Mouse (Mus musculus) midbrain, embryonic 10.5 days (tissue): Measurements from ENCODE around the gene Sh3bgr. TPM values are rescaled to one million over a fixed set of nuclear protein-coding genes. Genes with fewer than 3 reads are reported as not detected.

Experiments used
- DNase-seq: peaks from one replicate; pipeline ENCODE4 v3.0.0-alpha.2; 2017; ENCODE audit warnings: low spot score
- H3K27ac ChIP-seq: fragments of 300-500 bp; sonication (generic); replicated peaks from 2 replicates; pipeline ENCODE4 v1.5.1; 2016; ENCODE audit warnings: mild to moderate bottlenecking
- H3K27me3 ChIP-seq: fragments of 300-500 bp; sonication (generic); 2 replicates; pipeline ENCODE4 v1.6.1; 2016; ENCODE audit warnings: low read depth, mild to moderate bottlenecking; ENCODE audit not compliant: poor library complexity, severe bottlenecking
- H3K36me3 ChIP-seq: fragments of 300-500 bp; sonication (generic); 2 replicates; pipeline ENCODE4 v1.6.1; 2016; ENCODE audit warnings: mild to moderate bottlenecking, moderate library complexity
- H3K4me1 ChIP-seq: fragments of 300-500 bp; sonication (generic); 2 replicates; pipeline ENCODE4 v1.6.1; 2016
- H3K4me3 ChIP-seq: fragments of 300-500 bp; sonication (generic); 2 replicates; pipeline ENCODE4 v1.5.1; 2016; ENCODE audit warnings: mild to moderate bottlenecking, moderate library complexity
- H3K9me3 ChIP-seq: fragments of 300-500 bp; sonication (generic); replicated peaks from 2 replicates; pipeline ENCODE4 v1.6.1; 2016; ENCODE audit warnings: mild to moderate bottlenecking
- WGBS: fragments of 180-500 bp; shearing (Covaris S2); methylation state at CpG from one replicate; pipeline ENCODE4 v1.1.7; 2016; 5-methylcytosine and 5-hydroxymethylcytosine counted together
- polyA plus RNA-seq: library from polyadenylated mRNA; unstranded; fragments of >200 nt; fragmentation: Nextera tagmentation; extraction: Ambion mirVana; gene quantifications from 2 replicates; pipeline ENCODE4 v1.2.1, GENCODE M21; 2016

Sh3bgr gene
- polyA plus RNA-seq, 1 experiment from 2014 or later: 2.0 TPM

DNA sequence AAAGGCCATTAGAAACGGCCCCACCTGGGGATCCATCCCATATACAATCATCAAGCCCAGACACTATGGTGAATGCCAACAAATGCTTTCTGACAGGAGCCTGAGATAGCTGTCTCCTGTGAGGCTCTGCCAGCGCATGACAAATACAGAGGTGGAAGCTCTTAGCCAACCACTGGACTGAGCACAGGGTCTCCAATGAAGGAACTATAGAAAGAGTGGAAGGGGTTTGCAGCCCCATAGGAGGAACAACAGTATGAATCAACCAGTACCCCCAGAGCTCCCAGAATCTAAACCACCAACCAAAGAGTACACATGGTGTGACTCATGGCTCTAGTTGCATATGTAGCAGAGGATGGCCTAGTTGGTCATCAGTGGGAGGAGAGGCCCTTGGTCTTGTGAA, 71.5 kb downstream of the Sh3bgr start:
- Histone ChIP-seq H3K27me3 (no peaks in the 10 kb centered on the region; the same call in 1 of the 2 replicates), H3K4me1 (no peaks in the 10 kb centered on the region), H3K4me3 (no peak overlapping the region), H3K36me3 (no peaks in the 10 kb centered on the region), H3K9me3 (no peaks in the 10 kb centered on the region), H3K27ac (no peak overlapping the region)
- 88% methylated on average over 2 of the region's 2 CpGs for WGBS
- DNase-seq: no peak

DNA sequence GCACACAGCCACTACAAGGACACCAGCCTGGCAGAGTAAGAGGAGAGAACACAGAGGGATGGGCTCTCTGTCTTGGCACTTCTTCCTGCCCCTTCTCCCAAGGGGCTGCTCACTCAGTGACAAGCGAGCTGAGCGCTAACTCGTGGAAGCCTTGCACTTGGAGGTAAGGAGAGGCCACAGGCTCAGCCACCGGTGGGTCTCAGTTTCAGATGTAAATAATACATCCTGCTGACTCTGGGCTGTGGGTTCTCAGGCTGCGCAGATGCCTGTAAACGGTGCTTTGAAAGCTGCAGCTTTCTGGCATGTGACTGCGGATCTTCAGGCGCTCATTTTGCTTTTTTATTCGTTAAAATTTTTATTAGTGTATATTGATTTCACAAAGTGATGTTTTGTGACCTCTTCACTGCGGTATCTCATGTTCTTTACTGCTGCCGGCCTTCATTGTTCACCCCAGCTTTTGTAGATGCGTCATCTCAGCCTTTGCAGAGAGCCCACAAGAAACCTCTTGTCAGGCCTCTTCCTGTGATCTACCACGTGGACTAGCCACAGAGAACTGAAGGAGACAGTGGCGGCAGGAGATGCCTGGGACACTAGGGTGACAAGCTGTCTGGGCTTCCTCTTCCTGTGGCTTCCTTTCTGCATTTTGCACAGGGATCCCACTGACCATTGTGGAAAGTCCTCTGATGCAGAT, 72.8 kb downstream of the Sh3bgr start:
- H3K9me3 ChIP-seq: no peaks in the 10 kb centered on the region
- H3K36me3 ChIP-seq: no peaks in the 10 kb centered on the region
- no peak for DNase-seq
- H3K27me3 ChIP-seq: no peaks in the 10 kb centered on the region; the same call in 1 of the 2 replicates
- H3K4me3 ChIP-seq: no peak overlapping the region
- H3K4me1 ChIP-seq: no peaks in the 10 kb centered on the region
- WGBS: 72% methylated on average over 14 of the region's 14 CpGs
- H3K27ac ChIP-seq: no peak overlapping the region

DNA sequence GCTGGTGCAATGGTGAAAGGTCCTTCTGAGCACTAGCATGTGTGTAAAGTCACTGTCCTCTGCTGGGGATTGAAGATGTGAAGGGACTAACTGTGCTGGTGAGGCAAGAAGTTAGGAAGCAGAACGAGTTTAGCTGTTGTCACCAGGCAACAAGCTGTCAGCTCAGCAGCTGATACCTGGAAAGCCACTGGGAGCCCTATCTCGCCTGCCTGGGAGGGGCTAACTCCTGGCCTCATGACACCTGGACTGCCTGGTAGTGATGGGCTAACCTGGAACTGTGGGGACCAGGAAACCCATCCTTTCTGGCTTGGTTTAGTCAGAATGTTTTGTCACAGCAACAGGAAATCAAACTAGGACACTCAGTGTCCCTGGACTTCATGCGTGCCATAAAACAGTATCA, 76.3 kb downstream of the Sh3bgr start:
- DNase-seq: no peak
- no peaks in the 10 kb centered on the region for H3K9me3 ChIP-seq
- 78% methylated on average over 3 of the region's 3 CpGs for WGBS
- H3K36me3 ChIP-seq: no peaks in the 10 kb centered on the region
- H3K27me3 ChIP-seq: peaks cover 34% of the 10 kb centered on the region
- no peak overlapping the region for H3K4me3 ChIP-seq
- no peak overlapping the region for H3K27ac ChIP-seq
- H3K4me1 ChIP-seq: peaks cover 26% of the 10 kb centered on the region

Other genes with a start within 250 kb of the Sh3bgr start
- gene Psmg1, start 209.5 kb upstream of the Sh3bgr start, polyA plus RNA-seq: 102 and 113 TPM in 2 replicates
- gene Brwd1, start 117.9 kb upstream of the Sh3bgr start, polyA plus RNA-seq: 133 and 160 TPM in 2 replicates
- gene Hmgn1, start 72.7 kb upstream of the Sh3bgr start, polyA plus RNA-seq: 713 and 827 TPM in 2 replicates
- 125 and 129 TPM in 2 replicates for gene Wrb, start 55.0 kb upstream of the Sh3bgr start, polyA plus RNA-seq
- gene Lca5l, start 8.2 kb upstream of the Sh3bgr start, polyA plus RNA-seq: 1.0 TPM in 2 replicates
- gene B3galt5, start 35.4 kb downstream of the Sh3bgr start, polyA plus RNA-seq: 0.37 and 0.65 TPM in 2 replicates
- gene Itgb2l, start 243.2 kb downstream of the Sh3bgr start, polyA plus RNA-seq: not detected in 2 replicates